25 mouse cellular contexts compared by ENCODE assay signal in genomic region chr5:50916341-50916740, GRCm38 (mm10).
DNase-seq lines count a peak whose midpoint lies in the region; ATAC-seq and TF ChIP-seq lines count a peak whose summit lies in the region.
"Had no signal": no experiment of that assay in that cellular context is flagged by ENCODE, and none has a peak within 500 bp of the region (broad histone marks: within the 10 kb centered on the region; RNA-seq: fewer than 3 reads in every experiment).

No protein-coding gene starts in this region.

- H3K9me3 ChIP-seq in forebrain, embryonic 16.5 days (ENCODE audit: control insufficient read depth, low read length): no peaks in the 10 kb centered on the region
- no peaks in the 10 kb centered on the region for H3K9me3 ChIP-seq in forebrain, postnatal 0 days (ENCODE audit: low read length)
- H3K9me3 ChIP-seq in intestine, embryonic 14.5 days (ENCODE audit: control insufficient read depth, low read length): no peaks in the 10 kb centered on the region
- H3K9me3 ChIP-seq in intestine, embryonic 16.5 days (ENCODE audit: control insufficient read depth, low read length): no peaks in the 10 kb centered on the region
- H3K9me3 ChIP-seq: forebrain, embryonic 10.5 days; heart, embryonic 12.5 days; heart, embryonic 15.5 days had no signal

- WGBS in forebrain, embryonic 16.5 days: 61% methylated on average over 5 of the region's 5 CpGs
- 63% methylated on average over 5 of the region's 5 CpGs for WGBS in forebrain, postnatal 0 days
- WGBS in intestine, embryonic 14.5 days: 67% methylated on average over 5 of the region's 5 CpGs
- 53% methylated on average over 5 of the region's 5 CpGs for WGBS in intestine, embryonic 16.5 days

- H3K9ac ChIP-seq in forebrain, embryonic 16.5 days (replicated peaks; ENCODE audit: low read depth, low read length): no peak overlapping the region
- H3K9ac ChIP-seq in forebrain, postnatal 0 days: no peak overlapping the region
- no peak overlapping the region for H3K9ac ChIP-seq in intestine, embryonic 14.5 days (ENCODE audit: low read length)
- H3K9ac ChIP-seq in intestine, embryonic 16.5 days (ENCODE audit: low read depth, low read length): no peak overlapping the region
- H3K9ac ChIP-seq: heart, embryonic 12.5 days; heart, embryonic 15.5 days; hindbrain, embryonic 14.5 days had no signal

- no peak for TF ChIP-seq CTCF in forebrain, postnatal 0 days (IDR thresholded peaks at IDR 0.05; ENCODE audit: low read depth)

- no peaks in the 10 kb centered on the region for H3K4me1 ChIP-seq in forebrain, embryonic 16.5 days (replicated peaks; ENCODE audit: control insufficient read depth, insufficient read depth, low read length)
- no peaks in the 10 kb centered on the region for H3K4me1 ChIP-seq in forebrain, postnatal 0 days (ENCODE audit: insufficient read depth)
- H3K4me1 ChIP-seq in intestine, embryonic 14.5 days (replicated peaks; ENCODE audit: control insufficient read depth, insufficient read depth, low read length): no peaks in the 10 kb centered on the region
- 0 out of 2 replicates have a peak, but pooled peaks cover 2% of the 10 kb centered on the region for H3K4me1 ChIP-seq in intestine, embryonic 16.5 days (ENCODE audit: control insufficient read depth, insufficient read depth, low read length)
- H3K4me1 ChIP-seq: forebrain, embryonic 10.5 days; heart, embryonic 12.5 days; heart, embryonic 15.5 days had no signal

- no peak for DNase-seq in forebrain, postnatal 0 days
- no peak for DNase-seq in intestine, embryonic 14.5 days (ENCODE audit: low spot score)
- DNase-seq in heart, postnatal 36 days: no peak
- DNase-seq in embryo, embryonic 10.5 days (ENCODE audit: low spot score): no peak
- DNase-seq: adrenal gland, adult 2 months; adrenal gland, postnatal 14 days; cerebellum, adult 11-12 months; cerebellum, adult 8-10 months; cerebellum, postnatal 10 days; cerebellum, postnatal 36 days; gastrocnemius, adult 2 months; gastrocnemius, postnatal 25 days; heart, adult 18-20 months; heart, postnatal 10 days; heart, postnatal 4 days; kidney, adult 8-10 months had no signal

- intact Hi-C loops in heart, postnatal 36 days (cut with DNase I): no loop called here

- no peak overlapping the region for H3K4me3 ChIP-seq in forebrain, embryonic 16.5 days (replicated peaks; ENCODE audit: low read length)
- H3K4me3 ChIP-seq in forebrain, postnatal 0 days (ENCODE audit: low read depth, low read length): no peak overlapping the region
- no peak overlapping the region for H3K4me3 ChIP-seq in intestine, embryonic 14.5 days (ENCODE audit: low read depth, low read length)
- no peak overlapping the region for H3K4me3 ChIP-seq in intestine, embryonic 16.5 days (ENCODE audit: low read length)
- H3K4me3 ChIP-seq: forebrain, embryonic 10.5 days; gastrocnemius, adult 2 months; heart, embryonic 12.5 days; heart, embryonic 15.5 days had no signal

- H3K27ac ChIP-seq in forebrain, embryonic 16.5 days (ENCODE audit: low read length): no peak overlapping the region
- no peak overlapping the region for H3K27ac ChIP-seq in forebrain, postnatal 0 days (ENCODE audit: low read depth, low read length)
- no peak overlapping the region for H3K27ac ChIP-seq in intestine, embryonic 14.5 days (ENCODE audit: low read depth)
- peak overlapping the region; percentile 35 for H3K27ac ChIP-seq in intestine, embryonic 16.5 days (ENCODE audit: low read length)
- H3K27ac ChIP-seq: forebrain, embryonic 10.5 days; gastrocnemius, adult 2 months; heart, embryonic 15.5 days; hindbrain, embryonic 14.5 days; hindbrain, postnatal 0 days had no signal

- no peaks in the 10 kb centered on the region for H3K36me3 ChIP-seq in forebrain, embryonic 16.5 days (ENCODE audit: control insufficient read depth, insufficient read depth)
- no peaks in the 10 kb centered on the region for H3K36me3 ChIP-seq in forebrain, postnatal 0 days (ENCODE audit: insufficient read depth)
- no peaks in the 10 kb centered on the region for H3K36me3 ChIP-seq in intestine, embryonic 14.5 days (ENCODE audit: control insufficient read depth, insufficient read depth, low read length)
- H3K36me3 ChIP-seq in intestine, embryonic 16.5 days (ENCODE audit: control insufficient read depth, insufficient read depth, low read length): no peaks in the 10 kb centered on the region
- H3K36me3 ChIP-seq: forebrain, embryonic 10.5 days; heart, embryonic 12.5 days; heart, embryonic 15.5 days had no signal

- H3K27me3 ChIP-seq in forebrain, embryonic 16.5 days (replicated peaks; ENCODE audit: control insufficient read depth, insufficient read depth, low read length): no peaks in the 10 kb centered on the region
- H3K27me3 ChIP-seq in forebrain, postnatal 0 days (ENCODE audit: insufficient read depth, low read length): no peaks in the 10 kb centered on the region
- H3K27me3 ChIP-seq in intestine, embryonic 14.5 days (replicated peaks; ENCODE audit: control insufficient read depth, insufficient read depth, low read length): no peaks in the 10 kb centered on the region
- H3K27me3 ChIP-seq in intestine, embryonic 16.5 days (replicated peaks; ENCODE audit: control insufficient read depth, insufficient read depth, low read length): no peaks in the 10 kb centered on the region
- H3K27me3 ChIP-seq: heart, embryonic 12.5 days; heart, embryonic 15.5 days had no signal

- H3K4me2 ChIP-seq in forebrain, embryonic 16.5 days (ENCODE audit: low read length): no peak overlapping the region
- H3K4me2 ChIP-seq in forebrain, postnatal 0 days (ENCODE audit: low read depth): no peak overlapping the region
- H3K4me2 ChIP-seq in intestine, embryonic 14.5 days (ENCODE audit: low read length): no peak overlapping the region
- no peak overlapping the region for H3K4me2 ChIP-seq in intestine, embryonic 16.5 days (ENCODE audit: low read depth, low read length)
- H3K4me2 ChIP-seq: heart, embryonic 12.5 days; heart, embryonic 15.5 days; hindbrain, embryonic 14.5 days had no signal

- peak; percentile 58; the same call in 1 of the 2 replicates for ATAC-seq in forebrain, embryonic 16.5 days
- no peak; the same call in 1 of the 2 replicates for ATAC-seq in forebrain, postnatal 0 days
- ATAC-seq in intestine, embryonic 14.5 days (replicated peaks; ENCODE audit: low FRiP score, low TSS enrichment, low read depth): peak; percentile 74
- peak; percentile 89 for ATAC-seq in intestine, embryonic 16.5 days
- ATAC-seq: CD4-positive, CD25-positive, alpha-beta regulatory T cell, adult 4 months; hindbrain, postnatal 0 days; inflammation-experienced regulatory T-cells, adult 6 months had no signal
